Mouse (Mus musculus) kidney, adult 2 months (tissue): ENCODE results near the gene Car5a.

Source experiments
- CTCF ChIP-seq: fragments of 200-500 bp; conservative IDR thresholded peaks from 2 replicates; pipeline ENCODE4 v1.5.1; 2011; ENCODE audit warnings: low read depth, mild to moderate bottlenecking, control low read depth, low read length, moderate library complexity, mixed read lengths; ENCODE audit not compliant: insufficient read depth, insufficient read length
- POLR2A ChIP-seq: fragments of 200-500 bp; IDR thresholded peaks from one replicate; pipeline ENCODE4 v1.6.1; 2011; ENCODE audit warnings: low read depth, low read length, control low read depth

DNA sequence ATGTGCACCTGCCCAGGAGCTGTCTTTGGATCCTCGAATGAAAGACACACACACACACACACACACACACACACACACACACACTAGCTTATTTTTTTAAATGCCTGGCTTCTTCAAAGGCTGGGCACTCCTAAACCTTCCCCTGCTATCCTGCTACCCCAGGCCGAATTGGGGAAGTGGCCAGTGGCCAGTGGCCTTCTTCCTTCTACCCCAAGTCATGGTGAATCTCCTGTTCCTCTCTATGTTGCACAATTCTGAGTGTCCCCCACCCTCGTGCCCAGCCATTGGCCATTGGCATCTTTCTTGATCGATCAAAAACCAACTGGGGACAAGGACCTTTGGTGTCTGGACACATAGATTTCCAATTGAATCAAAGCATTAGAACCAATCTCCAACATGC lies 14.7 kb downstream of the Car5a start:
- TF ChIP-seq CTCF (no peak), POLR2A (no peak)
